Mouse (Mus musculus) liver, adult 2 months (tissue): ENCODE results near the gene Ankrd1. TPM values are rescaled to one million over a fixed set of nuclear protein-coding genes. Genes with fewer than 3 reads are reported as not detected.

ENCODE experiments used
- DNase-seq: peaks from one replicate; pipeline ENCODE4 v3.0.0-alpha.2; 2011; ENCODE audit warnings: low read depth, low spot score; ENCODE audit errors: extremely low read depth
- H3K27ac ChIP-seq: fragments of 200-500 bp; replicated peaks from 2 replicates; pipeline ENCODE4 v1.5.1; 2012; ENCODE audit warnings: low read depth, mild to moderate bottlenecking, control low read depth, inconsistent platforms, low read length; ENCODE audit not compliant: insufficient read depth
- H3K27me3 ChIP-seq: fragments of 200-500 bp; 2 replicates; pipeline ENCODE4 v1.6.1; 2012; ENCODE audit warnings: mild to moderate bottlenecking, moderate library complexity, low read length, inconsistent platforms; ENCODE audit not compliant: control insufficient read depth, insufficient read depth
- H3K36me3 ChIP-seq: fragments of 200-500 bp; 2 replicates; pipeline ENCODE4 v1.6.1; 2012; ENCODE audit warnings: low read length, inconsistent platforms; ENCODE audit not compliant: control insufficient read depth, insufficient read depth
- H3K4me1 ChIP-seq: fragments of 200-500 bp; 2 replicates; pipeline ENCODE4 v1.6.1; 2011; ENCODE audit warnings: low read length; ENCODE audit not compliant: control insufficient read depth, insufficient read depth
- H3K4me3 ChIP-seq: fragments of 200-500 bp; 2 replicates; pipeline ENCODE4 v1.5.1; 2011; ENCODE audit warnings: low read depth, mild to moderate bottlenecking, control low read depth, low read length, moderate library complexity; ENCODE audit not compliant: insufficient read depth
- H3K79me2 ChIP-seq: fragments of 200-500 bp; 2 replicates; pipeline ENCODE4 v1.6.1; 2012; ENCODE audit warnings: inconsistent platforms, mild to moderate bottlenecking, low read length, moderate library complexity; ENCODE audit not compliant: control insufficient read depth, insufficient read depth
- H3K9ac ChIP-seq: fragments of 200-500 bp; 2 replicates; pipeline ENCODE4 v1.6.1; 2012; ENCODE audit warnings: low read depth, mild to moderate bottlenecking, control low read depth, inconsistent platforms, low read length
- CTCF ChIP-seq: fragments of 200-500 bp; IDR thresholded peaks from 2 replicates; pipeline ENCODE4 v1.5.1; 2011; ENCODE audit warnings: low read depth, low read length, control low read depth
- POLR2A ChIP-seq: fragments of 200-500 bp; IDR thresholded peaks from 2 replicates; pipeline ENCODE4 v1.6.1; 2011; ENCODE audit warnings: low read length, control low read depth; ENCODE audit not compliant: insufficient read depth; ENCODE audit errors: extremely low read depth
- WGBS: fragments of 180-500 bp; shearing (Covaris S2); methylation state at CpG from one replicate; pipeline ENCODE4 v1.1.7; 2018; 5-methylcytosine and 5-hydroxymethylcytosine counted together
- polyA plus RNA-seq: library from polyadenylated mRNA; depleted of rRNA; stranded (reverse); fragments of >200 nt; gene quantifications from 2 replicates; pipeline ENCODE4 v1.2.3, GENCODE M21; 2012
- total RNA-seq: library from RNA; depleted of rRNA; stranded (reverse); fragments of >200 nt; gene quantifications from 2 replicates; pipeline ENCODE4 v1.2.3, GENCODE M21; 2014

The Ankrd1 gene
- total and polyA plus RNA-seq, 2 experiments, result 0.09 to 0.11 TPM

DNA sequence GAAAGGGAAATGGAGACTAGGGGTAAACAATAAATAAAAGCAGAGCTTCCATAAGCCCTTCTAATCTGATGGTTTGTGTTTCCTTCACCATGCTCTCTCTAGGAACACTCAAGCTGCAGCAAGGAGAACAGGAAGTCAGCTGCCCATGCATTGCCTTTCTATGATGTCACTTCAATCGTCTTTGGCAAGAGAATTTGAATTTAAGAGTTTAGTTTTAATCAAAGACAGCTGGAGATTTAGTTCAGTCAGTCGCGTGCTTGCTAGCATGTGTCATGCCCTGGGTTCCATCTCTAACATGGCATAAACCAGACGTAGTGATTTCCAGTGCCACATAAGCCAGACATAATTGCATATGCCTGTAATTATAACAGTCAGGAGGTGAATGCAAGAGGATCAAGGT, 45.5 kb upstream of the Ankrd1 start:
- no peaks in the 10 kb centered on the region for H3K79me2 ChIP-seq
- no peaks in the 10 kb centered on the region for H3K36me3 ChIP-seq
- no peak overlapping the region for H3K9ac ChIP-seq
- H3K4me3 ChIP-seq, result no peak overlapping the region
- H3K27ac ChIP-seq, result no peak overlapping the region
- DNase-seq, result no peak
- TF ChIP-seq CTCF (no peak), POLR2A (no peak)
- WGBS, result 79% methylated on average over 4 of the region's 4 CpGs
- H3K27me3 ChIP-seq, result no peaks in the 10 kb centered on the region
- H3K4me1 ChIP-seq, result no peaks in the 10 kb centered on the region

DNA sequence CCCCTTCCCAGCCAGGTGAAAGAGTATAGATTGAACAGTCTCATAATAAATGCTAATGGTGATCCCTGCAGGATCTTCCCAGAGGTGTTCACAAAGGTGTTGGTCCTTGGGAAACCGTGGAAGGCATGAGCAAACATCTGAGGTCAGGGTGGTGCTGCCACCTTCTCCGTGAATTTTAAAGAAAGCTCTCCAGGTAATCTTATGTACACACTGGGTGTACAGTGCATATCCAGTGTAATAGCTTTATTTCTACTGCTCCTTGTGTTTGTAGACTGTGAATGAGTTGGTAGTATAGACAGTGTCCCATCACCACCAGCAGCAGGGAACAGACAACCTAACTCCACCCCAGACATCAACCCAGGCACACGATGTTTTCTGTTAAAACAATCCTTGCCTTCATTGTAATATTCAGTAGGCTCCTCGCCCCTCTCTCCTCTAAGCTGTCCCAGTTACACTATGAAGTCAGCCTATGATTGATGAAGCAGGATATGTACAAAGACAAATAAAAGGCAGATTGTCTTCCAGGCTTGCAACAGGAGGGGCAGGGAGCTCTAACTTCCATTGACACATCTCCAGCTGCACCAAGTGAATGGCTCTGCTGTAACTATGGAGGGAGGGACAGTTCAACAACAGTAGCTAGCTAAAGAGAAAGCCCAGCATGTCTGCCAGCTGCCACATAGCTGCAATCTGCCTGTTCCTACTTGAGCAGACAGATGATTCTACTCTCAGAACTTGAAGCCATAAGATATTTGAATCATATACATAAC, 30.5 kb upstream of the Ankrd1 start:
- Histone ChIP-seq H3K79me2 (no peaks in the 10 kb centered on the region), H3K9ac (no peak overlapping the region), H3K4me3 (no peak overlapping the region), H3K4me1 (no peaks in the 10 kb centered on the region), H3K27ac (no peak overlapping the region), H3K36me3 (no peaks in the 10 kb centered on the region), H3K27me3 (no peaks in the 10 kb centered on the region)
- no peak for DNase-seq
- 50% methylated on average over 4 of the region's 4 CpGs for WGBS
- TF ChIP-seq CTCF (no peak), POLR2A (no peak)

- WGBS, result 84% methylated on average over 6 of the region's 6 CpGs
These were observed 28.7 kb upstream of the Ankrd1 start for GRCm38 (mm10) chr19:36148578-36148977.

DNA sequence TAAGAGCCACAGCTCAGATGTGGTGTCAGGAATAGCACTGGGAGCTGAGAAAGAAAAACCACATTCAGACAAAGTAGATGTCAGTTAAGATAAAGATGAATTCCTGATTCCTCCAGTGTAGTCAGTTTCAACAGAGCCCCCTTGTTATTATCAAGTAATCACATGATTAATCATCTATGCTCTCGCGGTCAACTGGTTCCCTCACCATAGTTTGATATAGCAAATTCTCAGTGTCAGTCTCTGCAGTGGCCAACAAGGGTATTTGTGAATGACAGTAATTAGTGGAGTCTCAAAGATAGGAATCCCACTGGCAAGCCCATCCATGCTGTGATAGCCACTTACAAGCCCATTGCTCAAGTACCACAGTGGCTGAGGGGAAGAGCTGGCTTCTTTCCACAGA, 23.7 kb upstream of the Ankrd1 start:
- 100% methylated on average over 2 of the region's 2 CpGs for WGBS

More at GRCm38 (mm10) chr19:36148578-36148977, 28.7 kb upstream of the Ankrd1 start:
- no peaks in the 10 kb centered on the region for H3K79me2 ChIP-seq
- H3K36me3 ChIP-seq, result no peaks in the 10 kb centered on the region
- TF ChIP-seq POLR2A, result no peak
- peak; percentile 21; the same call in 1 of the 2 replicates for TF ChIP-seq CTCF
- no peaks in the 10 kb centered on the region for H3K4me1 ChIP-seq
- H3K27me3 ChIP-seq, result no peaks in the 10 kb centered on the region
- no peak overlapping the region for H3K9ac ChIP-seq
- no peak overlapping the region for H3K27ac ChIP-seq
- no peak for DNase-seq
- no peak overlapping the region for H3K4me3 ChIP-seq

GRCm38 (mm10) chr19:36133731-36134130, 13.8 kb upstream of the Ankrd1 start:
- Histone ChIP-seq H3K27ac (no peak overlapping the region), H3K79me2 (no peaks in the 10 kb centered on the region), H3K27me3 (no peaks in the 10 kb centered on the region), H3K9ac (no peak overlapping the region), H3K36me3 (no peaks in the 10 kb centered on the region), H3K4me1 (no peaks in the 10 kb centered on the region), H3K4me3 (no peak overlapping the region)
- no peak for DNase-seq
- TF ChIP-seq CTCF (no peak), POLR2A (no peak)
- 71% methylated on average over 5 of the region's 5 CpGs for WGBS

More for the DNA sequence above, 23.7 kb upstream of the Ankrd1 start:
- H3K27me3 ChIP-seq, result no peaks in the 10 kb centered on the region
- no peaks in the 10 kb centered on the region for H3K79me2 ChIP-seq
- no peaks in the 10 kb centered on the region for H3K4me1 ChIP-seq
- DNase-seq, result no peak
- H3K27ac ChIP-seq, result no peak overlapping the region
- H3K9ac ChIP-seq, result no peak overlapping the region
- no peak for TF ChIP-seq CTCF
- TF ChIP-seq POLR2A, result no peak
- no peaks in the 10 kb centered on the region for H3K36me3 ChIP-seq
- no peak overlapping the region for H3K4me3 ChIP-seq

DNA sequence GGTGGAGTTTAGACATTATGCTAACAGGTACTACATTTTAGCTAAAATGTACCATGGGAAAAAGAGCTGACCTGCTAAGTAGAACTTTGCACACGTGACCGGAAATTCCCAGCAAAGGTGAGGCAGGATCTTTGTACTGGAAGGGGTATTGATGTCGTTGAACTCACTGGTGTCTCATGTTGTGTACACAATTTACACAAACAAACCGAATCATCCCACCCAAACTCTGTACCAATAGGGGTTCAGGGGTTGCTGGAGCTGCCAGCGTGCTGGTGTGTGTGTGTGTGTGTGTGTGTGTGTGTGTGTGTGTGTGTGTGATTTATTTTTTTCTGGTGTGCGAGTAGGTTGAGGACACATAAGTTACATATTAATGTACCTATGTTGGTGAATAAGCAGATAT, 13.2 kb upstream of the Ankrd1 start:
- 33% methylated on average over 6 of the region's 6 CpGs for WGBS
- peak; percentile 29 for DNase-seq
- Histone ChIP-seq H3K9ac (no peak overlapping the region), H3K27ac (no peak overlapping the region), H3K4me3 (no peak overlapping the region), H3K4me1 (no peaks in the 10 kb centered on the region), H3K27me3 (no peaks in the 10 kb centered on the region), H3K36me3 (no peaks in the 10 kb centered on the region), H3K79me2 (no peaks in the 10 kb centered on the region)
- TF ChIP-seq POLR2A, result no peak
- no peak for TF ChIP-seq CTCF
